Mouse (Mus musculus): ENCODE data around the gene Stat5b.

- TF ChIP-seq CTCF (IDR thresholded peaks at IDR 0.05; ENCODE audit: insufficient read depth, low read length) (no peak), POLR2A (IDR thresholded peaks at IDR 0.05; ENCODE audit: borderline replicate concordance, extremely low read depth, low read depth, low read length) (no peak)
These were observed 103.4 kb downstream of the Stat5b start for GRCm38 (mm10) chr11:100747114-100747513.

Measured in lung, adult 2 months (tissue).